Mouse (Mus musculus): ENCODE results near the gene Cd209f.
A peak's percentile ranks its signal among the peaks of the same experiment; 100 is the strongest.
"Not testable (repeated sequence)": the region's sequence is repeated elsewhere in the genome, so short reads cannot be mapped to it uniquely, and the experiment has no call there.

Gene Cd209f

DNA sequence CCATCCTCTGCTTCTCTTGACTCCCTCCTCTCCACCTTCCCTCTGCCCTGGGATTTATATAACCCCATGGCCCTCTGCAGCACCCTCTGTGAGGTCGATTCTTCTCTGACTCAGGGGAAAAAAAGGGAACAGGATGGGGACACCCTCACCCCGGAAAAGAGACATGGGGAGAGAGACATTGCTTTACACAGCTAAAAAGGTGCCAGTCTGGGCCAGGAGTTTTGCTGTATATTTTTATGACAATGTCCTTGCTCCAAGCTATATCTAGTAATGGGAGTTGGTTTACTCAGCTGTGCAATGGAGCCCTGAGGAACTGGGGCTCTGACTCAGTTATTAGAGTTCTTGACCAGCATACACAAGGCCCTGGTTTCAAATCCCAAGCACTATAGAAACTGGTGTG, at the start of gene Cd209f:
Gene Cd209f (minus strand): TSS at position 101 of the 400 bp plus-strand sequence.
- not testable (repeated sequence) for DNase-seq (ENCODE audit: low spot score)

DNA sequence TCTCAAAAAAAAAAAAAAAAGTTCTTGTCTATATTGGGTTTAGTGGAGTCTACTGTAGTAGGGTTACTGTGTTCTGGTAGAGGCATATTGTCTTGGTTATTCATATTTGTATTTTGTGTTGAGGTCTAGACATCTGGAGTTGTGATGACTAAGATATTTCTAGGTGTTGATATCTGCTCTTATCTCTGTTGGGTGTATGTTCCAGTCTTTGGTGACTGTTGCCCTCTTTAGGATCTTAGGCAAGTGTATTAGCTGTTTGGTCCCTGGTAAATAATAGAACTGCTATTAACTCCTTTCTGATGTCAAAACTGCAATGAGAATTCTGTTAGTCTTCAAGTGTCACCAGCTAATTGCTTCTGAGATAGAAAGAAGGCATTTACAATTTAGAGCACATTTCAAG, 49.2 kb upstream of the Cd209f start:
- DNase-seq (ENCODE audit: low spot score), result no peak

DNA sequence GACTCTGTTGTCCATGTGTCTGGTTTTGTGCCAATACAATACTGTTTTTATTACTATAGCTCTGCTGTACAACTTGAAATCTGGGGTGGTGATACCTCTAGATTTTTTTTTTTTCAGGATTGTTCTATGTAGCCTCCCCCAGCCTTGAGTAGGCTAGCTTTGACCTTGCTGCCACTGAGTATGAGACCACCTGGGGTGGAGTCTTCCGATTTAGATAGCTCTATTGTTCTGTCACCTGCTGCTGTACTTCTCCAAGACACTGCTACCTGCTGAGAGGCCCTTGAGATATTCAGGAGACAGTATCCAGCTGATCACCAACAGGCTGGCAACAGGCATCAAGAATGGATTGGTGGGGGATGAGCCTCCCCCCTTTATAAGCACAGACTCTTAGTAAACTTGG, 41.6 kb upstream of the Cd209f start:
- DNase-seq (ENCODE audit: low spot score), result no peak

DNA sequence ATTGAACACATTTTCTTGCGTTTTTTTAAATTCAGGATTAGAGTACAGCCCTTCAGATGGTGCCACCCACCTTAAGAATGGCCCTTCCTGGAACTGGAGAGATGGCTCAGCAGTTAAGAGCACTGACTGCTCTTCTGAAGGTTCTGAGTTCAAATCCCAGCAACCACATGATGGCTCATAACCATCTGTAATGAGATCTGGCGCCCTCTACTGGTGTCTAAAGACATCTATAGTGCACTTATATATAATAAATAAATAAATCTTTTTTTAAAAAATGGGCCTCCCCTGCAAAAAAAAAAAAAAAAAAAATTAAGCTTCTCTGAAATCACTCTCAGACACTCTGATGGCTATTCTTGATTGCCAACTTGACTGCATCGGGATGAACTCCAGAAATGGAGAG, 36.1 kb upstream of the Cd209f start:
- DNase-seq (ENCODE audit: low spot score), result peak; percentile 30

DNA sequence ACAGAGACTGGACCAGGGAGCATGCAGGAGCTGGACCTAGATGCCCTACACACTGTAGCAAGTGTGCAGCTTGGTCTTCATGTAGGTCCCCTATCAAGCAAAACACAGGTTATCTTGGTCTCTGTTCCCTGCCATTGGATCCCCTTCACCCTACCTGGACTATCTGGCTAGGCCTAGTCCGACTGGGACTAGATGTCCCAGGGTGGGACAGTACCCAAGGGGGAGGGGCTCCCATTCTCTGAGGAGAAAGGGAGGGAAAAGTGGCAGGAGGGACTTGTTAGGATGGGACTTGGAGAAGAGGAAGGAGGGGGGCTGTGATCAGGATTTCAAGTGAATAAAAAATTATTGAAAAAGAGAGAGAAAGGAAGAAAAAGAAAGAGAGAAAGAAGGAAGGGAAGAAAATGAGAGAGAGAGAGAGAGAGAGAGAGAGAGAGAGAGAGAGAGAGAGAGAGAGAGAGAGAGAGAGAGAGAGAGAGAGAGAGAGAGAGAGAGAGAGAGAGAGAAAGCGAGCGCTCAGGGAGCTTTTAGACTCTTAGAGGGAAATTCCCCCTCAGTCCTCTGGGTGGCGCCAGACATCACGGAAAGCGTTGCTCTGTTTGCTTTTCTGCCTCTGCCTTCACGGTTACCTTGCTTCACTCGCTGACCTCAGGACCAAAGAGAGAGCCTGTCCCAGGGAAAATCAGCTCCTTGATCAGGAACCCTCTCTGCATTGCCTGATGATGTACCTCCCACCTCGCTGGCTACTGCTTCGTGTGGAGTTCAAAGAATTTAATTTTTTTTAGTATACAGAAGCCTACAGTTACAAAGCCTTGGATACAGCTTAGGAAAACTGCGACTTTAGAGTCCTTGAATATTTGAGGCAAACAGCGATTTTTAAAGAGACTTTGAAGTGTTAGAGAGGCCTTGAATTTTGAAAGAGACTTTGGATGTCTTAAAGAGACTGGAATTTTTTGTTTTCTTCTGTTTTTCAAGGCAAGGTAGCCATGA, 34.3 kb upstream of the Cd209f start:
- DNase-seq (ENCODE audit: low spot score), result peak; percentile 87

DNA sequence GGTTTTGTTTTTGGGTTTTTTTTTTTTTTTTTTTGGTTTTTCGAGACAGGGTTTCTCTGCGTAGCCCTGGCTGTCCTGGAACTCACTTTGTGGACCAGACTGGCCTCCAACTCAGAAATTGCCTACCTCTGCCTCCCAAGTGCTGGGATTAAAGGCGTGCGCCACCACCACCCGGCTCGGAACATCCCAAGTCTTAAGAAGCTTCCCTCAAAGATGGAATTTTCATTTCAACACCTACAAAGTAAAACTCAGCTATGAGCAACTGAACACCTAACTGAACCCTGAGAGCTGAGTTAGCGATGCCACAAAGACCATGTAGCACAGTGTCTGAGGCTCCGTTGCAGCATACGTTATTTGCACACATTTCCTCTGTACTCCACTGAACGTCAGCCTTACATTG, 28.2 kb upstream of the Cd209f start, which contains the start of gene Cd209g:
Gene Cd209g (plus strand): TSS at position 301 of the 400 bp plus-strand sequence.
- no peak for DNase-seq (ENCODE audit: low spot score)

DNA sequence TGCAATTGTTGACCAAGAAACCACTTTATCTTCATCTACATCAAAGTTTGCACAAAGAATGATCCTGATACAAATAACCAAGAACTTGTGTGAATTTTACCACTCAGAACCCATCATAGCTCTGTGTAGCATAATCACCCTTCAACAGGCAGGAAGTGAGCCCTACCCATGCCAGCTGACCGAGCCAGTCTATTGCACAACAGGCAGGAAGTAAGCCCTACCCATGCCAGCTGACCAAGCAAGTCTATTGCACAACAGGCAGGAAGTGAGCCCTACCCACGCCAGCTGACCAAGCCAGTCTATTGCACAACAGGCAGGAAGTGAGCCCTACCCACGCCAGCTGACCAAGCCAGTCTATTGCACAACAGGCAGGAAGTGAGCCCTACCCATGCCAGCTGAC, 17.1 kb downstream of the Cd209f start:
- DNase-seq (ENCODE audit: low spot score), result not testable (repeated sequence)

DNA sequence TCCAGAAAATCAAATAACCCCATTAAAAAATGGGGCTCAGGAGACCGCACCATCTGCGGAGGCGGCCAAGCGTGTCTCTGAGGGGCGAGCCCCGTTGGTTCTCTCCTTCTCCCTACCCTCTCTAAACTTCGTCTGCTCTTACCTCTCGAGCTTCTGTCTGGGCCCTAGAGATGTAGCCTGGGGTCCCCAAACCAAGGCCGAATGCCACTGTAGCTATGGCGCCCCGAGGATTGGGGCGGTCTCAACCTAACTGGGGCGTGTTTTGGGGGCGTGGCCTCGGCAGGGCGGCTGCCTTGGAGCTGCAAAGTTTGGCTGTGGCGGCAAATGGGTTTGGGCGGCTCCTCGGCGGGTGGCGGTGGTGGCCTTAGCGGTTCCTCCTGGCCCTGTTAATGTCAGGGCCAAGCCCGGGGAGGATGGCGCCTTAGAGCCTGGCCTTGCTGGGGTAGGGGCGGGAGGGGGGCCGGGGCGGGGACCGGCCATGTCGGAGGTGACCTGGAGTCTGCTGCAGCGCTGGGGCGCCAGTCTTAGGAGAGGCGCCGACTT, 18.4 kb downstream of the Cd209f start:
- DNase-seq (ENCODE audit: low spot score), result peak; percentile 7

Data from adipocyte (in vitro differentiated cells).